Mouse (Mus musculus) G1E (cell line): ENCODE results near the gene Coq10a. TPM values are rescaled to one million over a fixed set of nuclear protein-coding genes. Genes with fewer than 3 reads are reported as not detected.
A peak's percentile ranks its signal among the peaks of the same experiment; 100 is the strongest.

Source experiments
- ATAC-seq: 2 replicates; pipeline ENCODE4 v1.8.0; 2016; ENCODE audit warnings: mild to moderate bottlenecking; ENCODE audit not compliant: insufficient number of reproducible peaks, poor library complexity, low FRiP score, severe bottlenecking; ENCODE audit errors: extremely low read depth
- DNase-seq: peaks from one replicate; pipeline ENCODE4 v3.0.0; 2012; ENCODE audit warnings: low spot score
- H3K27me3 ChIP-seq: 2 replicates; pipeline ENCODE4 v1.6.1; 2012; ENCODE audit warnings: mild to moderate bottlenecking, low read length, inconsistent platforms; ENCODE audit not compliant: insufficient read depth
- H3K36me3 ChIP-seq: replicated peaks from 2 replicates; pipeline ENCODE3; 2012; ENCODE audit warnings: mild to moderate bottlenecking, inconsistent platforms
- H3K4me1 ChIP-seq: 2 replicates; pipeline ENCODE4 v1.6.1; 2012; ENCODE audit warnings: low read depth, low read length, inconsistent platforms, mixed read lengths; ENCODE audit not compliant: insufficient read depth
- H3K4me3 ChIP-seq: 2 replicates; pipeline ENCODE4 v1.5.1; 2012; ENCODE audit warnings: low read depth, mild to moderate bottlenecking, inconsistent platforms, low read length, moderate library complexity, mixed read lengths
- H3K9me3 ChIP-seq: replicated peaks from 2 replicates; pipeline ENCODE4 v1.6.1; 2012; ENCODE audit warnings: inconsistent platforms
- CTCF ChIP-seq: IDR thresholded peaks from 2 replicates; pipeline ENCODE4 v1.5.1; 2012; ENCODE audit warnings: low read depth, low read length, inconsistent platforms, mixed read lengths
- GATA1 ChIP-seq: IDR thresholded peaks from 2 replicates; pipeline ENCODE4 v1.6.1; 2012; ENCODE audit warnings: borderline replicate concordance, low read length, inconsistent platforms, mixed read lengths
- GATA2 ChIP-seq: IDR thresholded peaks from 2 replicates; pipeline ENCODE4 v1.6.1; 2012; ENCODE audit warnings: low read depth, low read length, inconsistent platforms, borderline replicate concordance
- POLR2AphosphoS5 ChIP-seq: IDR thresholded peaks from 2 replicates; pipeline ENCODE4 v1.6.1; 2012; ENCODE audit warnings: low read depth, low read length, inconsistent platforms; ENCODE audit not compliant: insufficient replicate concordance
- TAL1 ChIP-seq: conservative IDR thresholded peaks from 2 replicates; pipeline ENCODE4 v1.6.1; 2012; ENCODE audit warnings: low read depth, low read length, inconsistent platforms, mixed read lengths
- polyA plus RNA-seq: library from polyadenylated mRNA; stranded (reverse); fragments of >175 nt; gene quantifications from 2 replicates; pipeline ENCODE4 v1.2.3, GENCODE M21; 2012
- total RNA-seq, 2 experiments: library from RNA; stranded (forward) in 1 of 2; stranded (reverse) in 1 of 2; fragments of 200-1000 nt in 1 of 2; fragments of >200 nt in 1 of 2; fragmentation: Nextera tagmentation in 1 of 2; gene quantifications; 2 replicates each; pipeline ENCODE4 v1.2.3; 2014 to 2017

Gene Coq10a
- total and polyA plus RNA-seq, 3 experiments: 8.7 to 28.8 (median 27.4) TPM

GRCm38 (mm10) chr10:128389570-128389969 lies 20.8 kb upstream of the Coq10a start:
- Histone ChIP-seq H3K27me3 (no peaks in the 10 kb centered on the region), H3K9me3 (no peaks in the 10 kb centered on the region), H3K4me1 (peaks cover 36% of the 10 kb centered on the region), H3K4me3 (no peak overlapping the region), H3K36me3 (peaks cover 100% of the 10 kb centered on the region)
- TF ChIP-seq TAL1: no peak
- TF ChIP-seq CTCF: no peak
- TF ChIP-seq GATA1: no peak
- no peak for TF ChIP-seq POLR2AphosphoS5
- TF ChIP-seq GATA2: no peak
- ATAC-seq (no peak), DNase-seq (no peak)

GRCm38 (mm10) chr10:128388941-128389340 lies 20.1 kb upstream of the Coq10a start:
- no peaks in the 10 kb centered on the region for H3K27me3 ChIP-seq
- no peaks in the 10 kb centered on the region for H3K9me3 ChIP-seq
- ATAC-seq (no peak), DNase-seq (no peak)
- TF ChIP-seq POLR2AphosphoS5 (no peak), GATA1 (no peak), CTCF (no peak), TAL1 (no peak), GATA2 (no peak)
- H3K4me1 ChIP-seq: peaks cover 35% of the 10 kb centered on the region
- peaks cover 100% of the 10 kb centered on the region for H3K36me3 ChIP-seq
- 0 out of 2 replicates have a peak overlapping the region, but pooled peaks have one; percentile 10 for H3K4me3 ChIP-seq

GRCm38 (mm10) chr10:128385902-128386301 lies 17.1 kb upstream of the Coq10a start:
- Histone ChIP-seq H3K27me3 (no peaks in the 10 kb centered on the region), H3K4me3 (no peak overlapping the region), H3K36me3 (peaks cover 98% of the 10 kb centered on the region), H3K4me1 (peaks cover 34% of the 10 kb centered on the region), H3K9me3 (no peaks in the 10 kb centered on the region)
- ATAC-seq (no peak), DNase-seq (no peak)
- TF ChIP-seq GATA2: no peak
- TF ChIP-seq TAL1: no peak
- no peak for TF ChIP-seq CTCF
- no peak for TF ChIP-seq GATA1
- no peak for TF ChIP-seq POLR2AphosphoS5

GRCm38 (mm10) chr10:128382482-128382881 lies 13.7 kb upstream of the Coq10a start:
- Histone ChIP-seq H3K4me1 (peaks cover 41% of the 10 kb centered on the region), H3K27me3 (no peaks in the 10 kb centered on the region), H3K9me3 (no peaks in the 10 kb centered on the region), H3K4me3 (no peak overlapping the region), H3K36me3 (peaks cover 94% of the 10 kb centered on the region)
- TF ChIP-seq POLR2AphosphoS5: no peak
- no peak for TF ChIP-seq GATA2
- TF ChIP-seq CTCF: no peak
- TF ChIP-seq TAL1: no peak
- TF ChIP-seq GATA1: no peak
- DNase-seq: no peak
- ATAC-seq: no peak

GRCm38 (mm10) chr10:128380565-128380964 lies 11.8 kb upstream of the Coq10a start:
- no peak overlapping the region for H3K4me3 ChIP-seq
- no peak for DNase-seq
- H3K36me3 ChIP-seq: peaks cover 75% of the 10 kb centered on the region
- no peak for TF ChIP-seq GATA1
- TF ChIP-seq POLR2AphosphoS5: no peak
- TF ChIP-seq TAL1: no peak
- TF ChIP-seq GATA2: no peak
- TF ChIP-seq CTCF: no peak
- peaks cover 47% of the 10 kb centered on the region for H3K4me1 ChIP-seq
- no peaks in the 10 kb centered on the region for H3K27me3 ChIP-seq
- no peaks in the 10 kb centered on the region for H3K9me3 ChIP-seq
- ATAC-seq: no peak

- peak overlapping the region; percentile 20; the same call in 1 of the 2 replicates for H3K4me3 ChIP-seq
- TF ChIP-seq GATA2 (no peak), GATA1 (no peak), POLR2AphosphoS5 (no peak), CTCF (no peak), TAL1 (no peak)
- no peak for ATAC-seq
- no peaks in the 10 kb centered on the region for H3K9me3 ChIP-seq
- H3K27me3 ChIP-seq: no peaks in the 10 kb centered on the region
- DNase-seq: no peak
- peaks cover 47% of the 10 kb centered on the region for H3K4me1 ChIP-seq
- H3K36me3 ChIP-seq: peaks cover 62% of the 10 kb centered on the region
Observed at GRCm38 (mm10) chr10:128379260-128379659, 10.5 kb upstream of the Coq10a start.

GRCm38 (mm10) chr10:128378462-128378861 lies 9.7 kb upstream of the Coq10a start:
- Histone ChIP-seq H3K4me1 (peaks cover 47% of the 10 kb centered on the region), H3K27me3 (no peaks in the 10 kb centered on the region), H3K4me3 (peak overlapping the region; percentile 88; the same call in 1 of the 2 replicates), H3K9me3 (no peaks in the 10 kb centered on the region), H3K36me3 (peaks cover 54% of the 10 kb centered on the region)
- no peak for DNase-seq
- ATAC-seq: no peak
- no peak for TF ChIP-seq TAL1
- TF ChIP-seq GATA1: no peak
- TF ChIP-seq GATA2: no peak
